Mouse (Mus musculus): ENCODE measurements at regions not wholly inside any gene's neighbourhood (a gene's known extent, or its start where the extent isn't known, plus 50 kb on each side); places are given as distances from the start of the nearest gene placed in this dataset.

DNA sequence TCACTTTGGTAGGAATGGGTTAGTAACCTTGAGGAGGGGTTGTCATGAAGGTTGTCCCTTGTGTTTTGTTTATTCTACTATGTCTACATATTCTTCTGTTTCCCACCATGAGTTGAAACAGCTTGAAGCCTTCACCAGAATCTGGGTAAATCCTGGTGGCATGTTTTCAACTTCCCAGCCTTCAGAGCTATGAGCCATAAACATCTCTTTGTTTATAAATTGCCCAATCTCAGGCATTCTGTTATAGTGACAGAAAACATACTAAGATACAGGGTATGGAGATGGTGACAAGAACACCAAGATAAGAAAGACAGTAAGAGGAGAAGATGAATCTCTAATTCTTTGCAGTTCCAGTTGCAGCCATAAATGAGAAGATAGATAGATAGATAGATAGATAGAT, 396.5 kb downstream of the Tns1 start:
- no peak for DNase-seq (ENCODE audit: low read depth)

- no peak for DNase-seq (ENCODE audit: low read depth)
Observed at GRCm38 (mm10) chr1:73726658-73727057, 397.6 kb downstream of the Tns1 start.

DNA sequence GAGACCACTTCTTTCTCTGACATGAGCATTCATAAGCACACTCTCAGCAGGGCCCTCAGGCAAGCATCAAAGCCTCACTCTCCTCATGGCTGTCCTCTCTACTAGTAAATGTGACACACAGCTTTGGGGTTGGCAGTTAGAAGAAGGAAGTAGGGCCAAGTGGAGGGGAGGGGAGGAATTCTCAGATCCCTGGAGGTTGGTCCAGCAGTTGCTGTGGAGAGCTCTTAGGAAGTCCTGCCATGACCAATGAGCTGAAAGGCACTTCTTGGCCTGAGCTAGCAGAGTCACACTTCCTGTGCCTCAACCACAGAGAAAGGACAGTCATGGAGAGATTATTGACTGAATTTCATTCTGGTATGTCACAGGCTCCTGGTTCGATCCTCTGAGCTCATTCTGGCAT, 398.8 kb downstream of the Tns1 start:
- DNase-seq (ENCODE audit: low read depth): no peak

GRCm38 (mm10) chr1:73724551-73724950, 399.7 kb downstream of the Tns1 start:
- DNase-seq (ENCODE audit: low read depth): no peak

DNA sequence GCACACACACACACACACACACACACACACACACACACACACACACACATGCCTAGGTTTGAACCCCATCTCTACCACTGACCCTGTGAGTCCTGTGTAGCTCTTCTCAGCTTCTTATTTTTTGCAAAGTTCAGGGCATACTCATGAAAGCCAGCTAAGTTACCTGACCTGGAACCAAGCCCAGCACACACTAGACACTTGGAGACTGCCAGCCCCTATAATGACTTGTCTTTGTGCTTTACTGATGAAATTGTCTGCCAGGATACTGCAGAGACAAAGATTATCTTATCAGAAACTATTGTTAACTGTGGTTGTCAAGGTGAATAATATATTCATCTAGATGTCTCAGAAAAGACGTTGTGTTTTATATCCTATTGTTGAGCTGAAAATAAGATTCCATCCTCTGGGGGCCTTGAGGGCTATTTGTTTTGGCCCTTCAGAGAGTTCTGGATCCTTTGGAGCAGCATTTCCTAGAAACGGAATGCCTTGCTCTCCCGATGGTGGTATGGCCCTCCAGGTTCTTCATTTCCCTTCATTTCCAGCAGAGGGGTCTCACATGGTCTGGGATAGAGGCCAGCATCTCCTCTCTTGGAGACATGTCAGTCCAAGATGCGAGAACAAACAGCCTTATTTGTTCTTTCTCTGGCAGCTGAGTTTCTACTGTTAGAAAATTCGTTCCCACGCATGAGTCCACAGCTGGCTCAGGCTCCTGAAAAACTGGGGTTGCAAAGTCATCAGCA, 402.6 kb downstream of the Tns1 start:
- DNase-seq (ENCODE audit: low read depth): no peak

DNA sequence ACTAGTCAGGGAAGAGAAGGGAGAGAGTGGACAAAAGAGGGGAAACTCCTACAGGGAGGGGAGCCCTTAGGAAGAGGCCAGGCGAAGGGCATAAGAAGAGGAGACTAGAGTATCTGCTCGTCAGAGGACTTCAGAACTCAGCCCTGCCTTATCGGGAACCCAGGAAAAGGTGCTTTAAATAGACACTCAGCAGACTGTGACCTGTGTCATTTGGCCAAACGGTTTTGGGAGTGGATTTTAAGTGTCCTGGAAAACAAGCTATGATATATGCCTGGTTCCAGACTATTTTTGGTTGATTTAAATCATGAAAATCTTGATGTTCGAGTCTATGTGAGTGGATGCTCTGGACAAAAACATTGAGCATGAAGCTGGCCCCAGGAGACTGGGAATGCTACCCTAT, 405.8 kb downstream of the Tns1 start:
- no peak for DNase-seq (ENCODE audit: low read depth)

DNA sequence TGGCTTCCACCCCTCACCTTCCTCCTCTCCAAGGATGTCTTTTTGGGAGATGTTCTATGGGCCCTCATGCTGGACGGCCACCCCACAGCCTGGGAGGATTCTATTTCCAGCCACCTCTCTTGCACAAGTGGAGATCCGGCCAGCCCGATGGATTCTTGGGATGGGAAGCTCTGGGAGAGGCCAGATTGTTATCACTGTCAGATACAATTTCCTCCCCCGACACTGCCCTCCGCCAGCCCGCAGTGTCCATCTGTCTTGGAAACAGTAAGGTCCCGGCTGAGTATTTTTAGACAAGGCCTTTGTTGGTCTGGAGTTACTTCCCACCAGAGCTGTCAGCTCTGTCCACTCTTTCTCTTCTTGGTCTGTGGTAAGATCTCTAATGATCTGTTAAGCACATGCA, 406.8 kb downstream of the Tns1 start:
- no peak for DNase-seq (ENCODE audit: low read depth)

DNA sequence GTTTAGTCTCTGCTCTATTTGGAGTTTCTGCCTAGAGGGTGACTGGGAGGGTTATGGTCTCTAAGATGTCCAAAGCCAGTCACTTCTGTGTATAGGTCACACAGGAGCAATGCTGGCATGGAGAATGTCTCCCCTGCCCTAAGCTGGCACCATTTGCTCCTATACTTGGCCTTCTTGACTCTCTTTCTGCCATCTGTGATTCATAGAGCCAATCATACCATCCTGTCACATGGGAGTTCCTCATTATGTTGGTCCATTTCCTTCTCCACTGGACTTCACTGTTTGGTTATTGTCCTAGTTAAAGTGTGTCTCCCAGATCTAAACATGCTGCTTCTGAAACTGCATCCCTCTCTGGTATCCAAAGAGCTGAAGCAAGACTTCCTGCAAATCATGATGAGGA, 407.3 kb downstream of the Tns1 start:
- no peak for DNase-seq (ENCODE audit: low read depth)

DNA sequence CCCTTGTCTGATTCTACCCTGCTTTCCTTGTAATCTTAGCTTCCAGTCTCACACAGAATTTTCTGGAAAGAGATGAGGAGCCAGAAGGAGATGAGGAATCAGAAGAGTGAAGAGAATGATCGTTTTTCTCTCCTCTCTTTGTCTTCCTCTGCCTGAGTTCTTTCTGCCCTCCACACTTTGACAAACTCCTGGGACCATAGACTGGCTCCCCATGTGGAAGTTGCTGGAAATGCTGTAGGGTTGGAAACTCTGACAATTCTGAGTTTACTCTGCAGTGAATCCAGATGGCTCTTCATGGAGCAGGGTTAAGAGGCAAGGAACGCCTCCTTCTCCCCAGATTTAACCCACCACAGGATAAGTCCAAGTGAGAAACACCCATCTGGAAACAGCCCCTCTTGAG, 408.7 kb downstream of the Tns1 start:
- no peak for DNase-seq (ENCODE audit: low read depth)

- no peak for DNase-seq (ENCODE audit: low read depth)
Observed at GRCm38 (mm10) chr1:73702428-73702842, 421.8 kb downstream of the Tns1 start.

DNA sequence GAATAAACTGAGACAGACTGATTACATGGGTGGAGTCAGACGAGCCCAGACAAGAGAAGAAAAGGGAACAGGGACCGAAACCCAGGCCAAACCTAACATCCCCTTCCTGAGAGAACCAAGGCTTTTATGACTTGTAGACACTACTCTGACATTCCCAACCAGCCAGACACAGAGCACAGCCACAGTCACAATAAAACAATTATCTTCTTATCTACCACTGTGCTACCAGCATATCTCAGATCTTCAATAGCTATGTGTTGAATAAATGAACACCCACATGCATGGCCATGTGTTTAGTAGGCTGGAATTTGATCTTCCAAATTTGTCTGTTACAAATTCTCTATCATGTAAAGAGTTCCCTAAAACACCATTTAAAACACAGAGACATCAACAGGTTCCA, 430.7 kb downstream of the Tns1 start:
- DNase-seq (ENCODE audit: low read depth): no peak

- no peak for DNase-seq (ENCODE audit: low read depth)
Observed at GRCm38 (mm10) chr1:73685734-73686133, 438.5 kb downstream of the Tns1 start.

- DNase-seq (ENCODE audit: low read depth): no peak
Observed at GRCm38 (mm10) chr1:73685066-73685465, 439.2 kb downstream of the Tns1 start.

GRCm38 (mm10) chr1:73684166-73684565, 440.1 kb downstream of the Tns1 start:
- no peak for DNase-seq (ENCODE audit: low read depth)

GRCm38 (mm10) chr1:73683132-73683888, 440.9 kb downstream of the Tns1 start:
- no peak for DNase-seq (ENCODE audit: low read depth)

DNA sequence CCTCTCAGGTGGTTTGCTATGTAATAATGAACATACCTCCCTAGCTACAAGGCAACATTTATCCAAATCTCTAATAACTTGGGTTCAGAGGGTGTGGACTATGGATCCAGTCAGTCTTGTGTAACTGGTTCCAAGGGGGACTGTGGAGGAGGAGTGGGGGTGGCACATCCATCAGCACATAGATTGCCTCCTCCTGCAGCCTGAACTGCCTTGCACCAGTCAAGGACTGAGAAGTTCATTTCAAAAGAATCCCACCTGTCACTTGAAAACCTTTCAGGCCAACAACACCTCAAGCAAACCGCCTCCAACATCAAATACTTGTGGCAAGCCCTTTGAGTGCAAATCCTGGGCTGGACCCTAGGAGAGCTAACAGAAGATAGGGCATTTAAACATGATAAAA, 442.6 kb downstream of the Tns1 start:
- DNase-seq (ENCODE audit: low read depth): no peak

- DNase-seq (ENCODE audit: low read depth): no peak
Observed at GRCm38 (mm10) chr1:73680829-73681228, 443.4 kb downstream of the Tns1 start.

DNA sequence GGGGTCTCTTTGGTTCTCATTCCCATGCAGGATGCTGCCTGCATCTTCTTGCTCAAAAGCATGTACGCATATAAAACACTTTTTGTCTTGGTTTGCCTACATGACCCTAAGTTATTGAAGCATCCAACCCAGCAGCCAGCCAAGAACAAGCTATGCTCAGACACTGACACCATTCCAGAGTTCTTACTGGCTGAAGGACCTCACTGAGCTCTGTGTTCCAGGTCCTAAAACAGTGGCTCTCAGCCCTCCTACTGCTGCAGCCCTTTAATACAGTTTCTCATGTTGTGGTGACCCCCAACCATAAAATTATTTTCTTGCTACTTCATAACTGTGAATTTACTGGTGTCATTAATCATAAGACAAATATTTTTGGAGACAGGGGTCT, 450.4 kb downstream of the Tns1 start:
- DNase-seq (ENCODE audit: low read depth): no peak

DNA sequence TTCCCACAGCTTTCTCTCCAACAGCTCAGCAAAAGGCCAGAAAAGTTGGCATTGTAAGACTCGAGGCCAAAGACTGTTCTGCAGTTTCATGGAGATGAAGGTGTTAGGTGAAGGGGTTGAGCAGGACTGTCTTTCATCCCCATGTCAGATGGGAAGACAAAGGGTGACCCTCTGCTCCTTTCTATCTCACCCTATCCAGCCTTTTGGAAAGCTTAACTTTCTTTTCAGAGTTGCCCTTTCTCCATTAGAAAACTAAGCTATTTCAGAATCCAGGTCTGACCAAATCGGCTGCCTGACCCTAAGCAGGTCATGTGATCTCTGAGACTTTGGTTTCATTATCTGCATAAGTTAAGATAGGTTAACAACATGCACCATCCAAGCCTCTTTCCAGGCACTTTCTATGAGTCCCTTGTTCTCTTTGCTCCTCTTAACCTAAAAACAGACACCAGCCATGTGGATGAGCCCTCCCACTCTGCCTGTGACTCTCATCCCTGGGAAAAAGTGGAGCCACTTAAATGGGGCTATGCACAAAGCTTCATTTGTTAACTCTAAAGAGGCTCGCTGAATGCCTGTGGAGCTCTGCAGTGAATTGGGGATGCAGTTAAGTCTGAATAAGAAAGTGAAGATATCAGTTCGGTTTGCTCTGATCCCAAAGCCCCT, 450.9 kb downstream of the Tns1 start:
- DNase-seq (ENCODE audit: low read depth): no peak

- DNase-seq (ENCODE audit: low read depth): no peak
Observed at GRCm38 (mm10) chr1:73672239-73672638, 452.0 kb downstream of the Tns1 start.

- DNase-seq (ENCODE audit: low read depth): no peak
Observed at GRCm38 (mm10) chr1:73668691-73669090, 455.6 kb downstream of the Tns1 start.

- DNase-seq (ENCODE audit: low read depth): no peak
Observed at GRCm38 (mm10) chr1:73663546-73663945, 460.7 kb downstream of the Tns1 start.

GRCm38 (mm10) chr1:73645011-73645410, 479.2 kb downstream of the Tns1 start:
- no peak for DNase-seq (ENCODE audit: low read depth)

Measured in induced T-regulatory cell, adult 2 months (primary cell).